Mouse (Mus musculus): ENCODE measurements around the gene Fam234b. TPM values are rescaled to one million over a fixed set of nuclear protein-coding genes. Genes with fewer than 3 reads are reported as not detected.

Gene Fam234b
- 5.4 TPM for polyA plus RNA-seq (2014; fragmentation: Illumina TruSeq; extraction: RNeasy Lipid Tissue Mini Kit (QIAGEN cat#74804); ENCODE audit: low read depth, low replicate concordance)

DNA sequence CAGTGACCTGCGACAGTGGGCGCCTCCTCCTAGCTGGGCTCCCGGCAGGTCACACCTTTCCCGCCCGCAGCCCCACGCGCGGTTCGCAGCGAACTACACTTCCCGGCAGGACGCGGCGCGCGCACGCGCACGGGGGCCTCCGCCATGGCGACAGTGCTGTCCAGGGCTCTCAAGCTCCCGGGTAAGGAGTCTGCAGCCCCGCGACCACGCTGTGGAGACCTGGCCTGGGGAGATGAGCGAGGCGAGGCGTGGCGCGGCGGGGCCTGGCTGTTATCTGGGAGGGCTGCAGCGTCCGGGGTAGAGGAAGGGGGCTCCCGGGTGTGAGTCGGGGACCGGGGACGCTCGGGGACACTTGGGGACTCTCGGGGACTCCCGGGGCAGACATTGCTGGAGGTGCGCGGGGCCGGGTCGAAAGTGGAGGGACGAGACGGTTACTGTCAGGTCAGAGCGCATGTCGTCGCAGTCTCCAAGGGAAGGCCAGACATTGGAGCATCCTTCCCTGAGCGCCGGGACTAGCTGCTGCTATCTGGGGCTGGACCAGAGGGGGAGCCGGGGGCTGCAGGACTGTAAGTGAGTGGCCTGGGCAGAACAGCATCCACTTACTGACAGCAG is at the start of gene Fam234b, which contains the start of gene Hebp1:
Gene Fam234b (plus strand): TSS at position 57 of the 612 bp plus-strand sequence.
Gene Hebp1 (minus strand): TSS at position 102 of the 612 bp plus-strand sequence.

DNA sequence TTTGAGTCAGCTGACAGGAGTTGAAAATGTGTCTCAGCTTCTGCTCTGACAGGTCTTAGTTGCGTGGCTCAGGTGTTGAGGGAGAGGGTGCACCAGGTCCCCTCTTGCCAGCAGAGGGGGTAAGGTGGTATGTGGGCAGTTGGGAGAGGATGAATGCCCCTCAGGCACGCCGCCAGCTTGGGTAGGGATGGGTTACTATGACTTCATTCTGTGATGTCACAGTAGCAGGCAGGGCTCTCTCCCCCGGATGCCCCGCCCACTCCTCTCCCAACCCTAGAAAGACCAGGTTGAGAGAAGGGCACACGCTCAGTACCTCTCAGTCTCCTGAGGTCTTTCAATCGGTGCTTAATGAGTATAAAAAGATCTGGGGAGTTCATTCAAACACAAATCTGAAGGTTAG is 56.4 kb downstream of the Fam234b start, which contains the start of gene Gsg1:
Gene Gsg1 (minus strand): TSS at position 199 of the 400 bp plus-strand sequence.

Other genes starting within 250 kb of the Fam234b start
- gene Apold1, start 216.3 kb upstream of the Fam234b start, polyA plus RNA-seq (2014; fragmentation: Illumina TruSeq; extraction: RNeasy Lipid Tissue Mini Kit (QIAGEN cat#74804); ENCODE audit: low read depth, low replicate concordance): 7.8 TPM
- 43.4 TPM for gene Ddx47, start 186.4 kb upstream of the Fam234b start, polyA plus RNA-seq (2014; fragmentation: Illumina TruSeq; extraction: RNeasy Lipid Tissue Mini Kit (QIAGEN cat#74804); ENCODE audit: low read depth, low replicate concordance)
- 0.84 TPM for gene Gprc5a, start 132.3 kb upstream of the Fam234b start, polyA plus RNA-seq (2014; fragmentation: Illumina TruSeq; extraction: RNeasy Lipid Tissue Mini Kit (QIAGEN cat#74804); ENCODE audit: low read depth, low replicate concordance)
- gene Gprc5d, start 79.7 kb upstream of the Fam234b start, polyA plus RNA-seq (2014; fragmentation: Illumina TruSeq; extraction: RNeasy Lipid Tissue Mini Kit (QIAGEN cat#74804); ENCODE audit: low read depth, low replicate concordance): not detected
- gene Hebp1, start within 50 bp of the Fam234b start, polyA plus RNA-seq (2014; fragmentation: Illumina TruSeq; extraction: RNeasy Lipid Tissue Mini Kit (QIAGEN cat#74804); ENCODE audit: low read depth, low replicate concordance): 18.4 TPM
- gene Gsg1, start 56.4 kb downstream of the Fam234b start, polyA plus RNA-seq (2014; fragmentation: Illumina TruSeq; extraction: RNeasy Lipid Tissue Mini Kit (QIAGEN cat#74804); ENCODE audit: low read depth, low replicate concordance): not detected
- gene Pbp2, start 112.4 kb downstream of the Fam234b start, polyA plus RNA-seq (2014; fragmentation: Illumina TruSeq; extraction: RNeasy Lipid Tissue Mini Kit (QIAGEN cat#74804); ENCODE audit: low read depth, low replicate concordance): not detected
- 56.7 TPM for gene Emp1, start 164.6 kb downstream of the Fam234b start, polyA plus RNA-seq (2014; fragmentation: Illumina TruSeq; extraction: RNeasy Lipid Tissue Mini Kit (QIAGEN cat#74804); ENCODE audit: low read depth, low replicate concordance)

Data from heart, adult 10 weeks (tissue).